Mouse (Mus musculus) midbrain, embryonic 11.5 days (tissue): Measurements from ENCODE around the gene Muc4. TPM values are rescaled to one million over a fixed set of nuclear protein-coding genes. Genes with fewer than 3 reads are reported as not detected.

Experiments used
- ATAC-seq: fragments of 200-750 bp; cut with Nextera tagmentation; 2 replicates; pipeline ENCODE4 v1.8.0; 2017; ENCODE audit warnings: moderate TSS enrichment, moderate library complexity; ENCODE audit not compliant: low FRiP score
- DNase-seq: peaks from one replicate; pipeline ENCODE4 v3.0.0; 2015; ENCODE audit warnings: low spot score; ENCODE audit errors: missing footprints
- H3K27ac ChIP-seq: fragments of 300-500 bp; sonication (generic); 2 replicates; pipeline ENCODE4 v1.5.1; 2014; ENCODE audit warnings: low read depth, low read length
- H3K27me3 ChIP-seq: fragments of 300-500 bp; sonication (generic); 2 replicates; pipeline ENCODE4 v1.6.1; 2014; ENCODE audit warnings: mild to moderate bottlenecking, low read length, moderate library complexity, mixed read lengths; ENCODE audit not compliant: control insufficient read depth, insufficient read depth
- H3K36me3 ChIP-seq: fragments of 300-500 bp; sonication (generic); 2 replicates; pipeline ENCODE4 v1.6.1; 2014; ENCODE audit warnings: mild to moderate bottlenecking, low read length, moderate library complexity, mixed read lengths; ENCODE audit not compliant: control insufficient read depth, insufficient read depth
- H3K4me1 ChIP-seq: fragments of 300-500 bp; sonication (generic); 2 replicates; pipeline ENCODE4 v1.6.1; 2014; ENCODE audit warnings: low read length; ENCODE audit not compliant: control insufficient read depth, insufficient read depth
- H3K4me2 ChIP-seq: fragments of 300-500 bp; sonication (generic); 2 replicates; pipeline ENCODE4 v1.6.1; 2014; ENCODE audit warnings: mild to moderate bottlenecking, moderate library complexity
- H3K4me3 ChIP-seq: fragments of 300-500 bp; sonication (generic); 2 replicates; pipeline ENCODE4 v1.5.1; 2014; ENCODE audit warnings: low read depth, low read length
- H3K9ac ChIP-seq: fragments of 300-500 bp; sonication (generic); 2 replicates; pipeline ENCODE4 v1.6.1; 2014; ENCODE audit warnings: low read length
- H3K9me3 ChIP-seq: fragments of 300-500 bp; sonication (generic); 2 replicates; pipeline ENCODE4 v1.6.1; 2016; ENCODE audit warnings: low read length; ENCODE audit not compliant: control insufficient read depth
- WGBS: fragments of 180-500 bp; shearing (Covaris S2); extraction: QIAGEN DNeasy Blood & Tissue Kit; methylation state at CpG from one replicate; pipeline ENCODE4 v1.1.7; 2014; 5-methylcytosine and 5-hydroxymethylcytosine counted together
- polyA plus RNA-seq: library from polyadenylated mRNA; unstranded; fragments of >200 nt; fragmentation: Nextera tagmentation; extraction: Ambion mirVana; gene quantifications from 2 replicates; pipeline ENCODE4 v1.2.1, GENCODE M21; 2014

The Muc4 gene
- polyA plus RNA-seq: 0.19 and 0.29 TPM in 2 replicates

GRCm38 (mm10) chr16:32735586-32735985 is at the start of gene Muc4:
Muc4 (plus strand) TSS chr16:32735886.
- 96% methylated on average over 2 of the region's 2 CpGs for WGBS

GRCm38 (mm10) chr16:32685998-32686397 is 49.7 kb upstream of the Muc4 start:
- Histone ChIP-seq H3K36me3 (0 out of 2 replicates have a peak, but pooled peaks cover 2% of the 10 kb centered on the region), H3K4me3 (no peak overlapping the region), H3K4me2 (no peak overlapping the region), H3K9ac (no peak overlapping the region), H3K4me1 (no peaks in the 10 kb centered on the region), H3K9me3 (no peaks in the 10 kb centered on the region), H3K27me3 (no peaks in the 10 kb centered on the region), H3K27ac (no peak overlapping the region)
- WGBS: 73% methylated on average over 5 of the region's 5 CpGs
- ATAC-seq: no peak
- no peak for DNase-seq

More at GRCm38 (mm10) chr16:32735586-32735985, at the start of gene Muc4:
- Histone ChIP-seq H3K4me2 (no peak within 1 kb of the TSS), H3K9ac (no peak within 1 kb of the TSS), H3K27ac (no peak within 1 kb of the TSS), H3K36me3 (no peaks in the 10 kb centered on the region), H3K27me3 (no peaks in the 10 kb centered on the region), H3K4me3 (no peak within 1 kb of the TSS), H3K4me1 (no peaks in the 10 kb centered on the region), H3K9me3 (peaks cover 3% of the 10 kb centered on the region; the same call in 1 of the 2 replicates)
- ATAC-seq (no peak), DNase-seq (peak; percentile 56)

GRCm38 (mm10) chr16:32687221-32687620 is 48.5 kb upstream of the Muc4 start:
- Histone ChIP-seq H3K27me3 (no peaks in the 10 kb centered on the region), H3K4me1 (no peaks in the 10 kb centered on the region), H3K9me3 (no peaks in the 10 kb centered on the region), H3K4me3 (no peak overlapping the region), H3K9ac (no peak overlapping the region), H3K27ac (no peak overlapping the region), H3K4me2 (no peak overlapping the region), H3K36me3 (0 out of 2 replicates have a peak, but pooled peaks cover 2% of the 10 kb centered on the region)
- ATAC-seq: no peak
- 82% methylated on average over 5 of the region's 5 CpGs for WGBS
- no peak for DNase-seq

GRCm38 (mm10) chr16:32688770-32689169 is 46.9 kb upstream of the Muc4 start:
- no peak overlapping the region for H3K27ac ChIP-seq
- no peaks in the 10 kb centered on the region for H3K9me3 ChIP-seq
- ATAC-seq (no peak), DNase-seq (no peak)
- no peaks in the 10 kb centered on the region for H3K36me3 ChIP-seq
- 77% methylated on average over 4 of the region's 4 CpGs for WGBS
- no peaks in the 10 kb centered on the region for H3K4me1 ChIP-seq
- H3K27me3 ChIP-seq: no peaks in the 10 kb centered on the region
- no peak overlapping the region for H3K4me3 ChIP-seq
- no peak overlapping the region for H3K4me2 ChIP-seq
- H3K9ac ChIP-seq: no peak overlapping the region

GRCm38 (mm10) chr16:32689501-32689900 is 46.2 kb upstream of the Muc4 start:
- DNase-seq: peak; percentile 96
- 7% methylated on average over 9 of the region's 9 CpGs for WGBS
- no peaks in the 10 kb centered on the region for H3K4me1 ChIP-seq
- no peak overlapping the region for H3K4me3 ChIP-seq
- no peaks in the 10 kb centered on the region for H3K36me3 ChIP-seq
- no peaks in the 10 kb centered on the region for H3K27me3 ChIP-seq
- H3K4me2 ChIP-seq: no peak overlapping the region
- H3K9ac ChIP-seq: no peak overlapping the region
- no peak overlapping the region for H3K27ac ChIP-seq
- ATAC-seq: no peak
- H3K9me3 ChIP-seq: no peaks in the 10 kb centered on the region

- H3K4me3 ChIP-seq: no peak overlapping the region
- no peak overlapping the region for H3K4me2 ChIP-seq
- no peaks in the 10 kb centered on the region for H3K36me3 ChIP-seq
- no peak for ATAC-seq
- H3K9me3 ChIP-seq: no peaks in the 10 kb centered on the region
- no peaks in the 10 kb centered on the region for H3K4me1 ChIP-seq
- H3K27ac ChIP-seq: no peak overlapping the region
- no peaks in the 10 kb centered on the region for H3K27me3 ChIP-seq
- WGBS: 58% methylated on average over 7 of the region's 7 CpGs
- H3K9ac ChIP-seq: no peak overlapping the region
- DNase-seq: peak; percentile 90
Observed at GRCm38 (mm10) chr16:32696841-32697464, 38.7 kb upstream of the Muc4 start.

- no peak overlapping the region for H3K4me2 ChIP-seq
- no peaks in the 10 kb centered on the region for H3K4me1 ChIP-seq
- ATAC-seq (no peak), DNase-seq (no peak)
- no peaks in the 10 kb centered on the region for H3K9me3 ChIP-seq
- H3K4me3 ChIP-seq: no peak overlapping the region
- no peaks in the 10 kb centered on the region for H3K36me3 ChIP-seq
- no peak overlapping the region for H3K9ac ChIP-seq
- H3K27me3 ChIP-seq: no peaks in the 10 kb centered on the region
- 85% methylated on average over 22 of the region's 22 CpGs for WGBS
- H3K27ac ChIP-seq: no peak overlapping the region
Observed at GRCm38 (mm10) chr16:32697665-32698446, 37.8 kb upstream of the Muc4 start.

- DNase-seq: no peak
- ATAC-seq: no peak
- Histone ChIP-seq H3K9me3 (no peaks in the 10 kb centered on the region), H3K36me3 (no peaks in the 10 kb centered on the region), H3K27me3 (no peaks in the 10 kb centered on the region), H3K4me2 (no peak overlapping the region), H3K4me3 (no peak overlapping the region), H3K9ac (no peak overlapping the region), H3K27ac (no peak overlapping the region), H3K4me1 (no peaks in the 10 kb centered on the region)
- WGBS: 26% methylated on average over 7 of the region's 7 CpGs
Observed at GRCm38 (mm10) chr16:32698550-32698949, 37.1 kb upstream of the Muc4 start.

GRCm38 (mm10) chr16:32703312-32703912 is 32.3 kb upstream of the Muc4 start:
- Histone ChIP-seq H3K27ac (no peak overlapping the region), H3K9me3 (no peaks in the 10 kb centered on the region), H3K36me3 (no peaks in the 10 kb centered on the region), H3K4me3 (no peak overlapping the region), H3K4me1 (no peaks in the 10 kb centered on the region), H3K27me3 (no peaks in the 10 kb centered on the region), H3K9ac (no peak overlapping the region), H3K4me2 (no peak overlapping the region)
- ATAC-seq (no peak), DNase-seq (peak; percentile 81)
- whole genome bisulfite sequencing: 65% methylated on average over 9 of the region's 9 CpGs
